Mouse (Mus musculus) bone marrow, adult 2 months (tissue): ENCODE results near the gene Plgrkt.

Experiments used
- CTCF ChIP-seq: fragments of 200-500 bp; IDR thresholded peaks from 2 replicates; pipeline ENCODE4 v1.5.1; 2011; ENCODE audit warnings: low read length, control low read depth; ENCODE audit not compliant: control insufficient read depth, insufficient read depth
- POLR2A ChIP-seq: fragments of 200-500 bp; IDR thresholded peaks from 2 replicates; pipeline ENCODE4 v1.6.1; 2011; ENCODE audit warnings: low read depth, mild to moderate bottlenecking, control low read depth, low read length, borderline replicate concordance; ENCODE audit not compliant: control insufficient read depth

DNA sequence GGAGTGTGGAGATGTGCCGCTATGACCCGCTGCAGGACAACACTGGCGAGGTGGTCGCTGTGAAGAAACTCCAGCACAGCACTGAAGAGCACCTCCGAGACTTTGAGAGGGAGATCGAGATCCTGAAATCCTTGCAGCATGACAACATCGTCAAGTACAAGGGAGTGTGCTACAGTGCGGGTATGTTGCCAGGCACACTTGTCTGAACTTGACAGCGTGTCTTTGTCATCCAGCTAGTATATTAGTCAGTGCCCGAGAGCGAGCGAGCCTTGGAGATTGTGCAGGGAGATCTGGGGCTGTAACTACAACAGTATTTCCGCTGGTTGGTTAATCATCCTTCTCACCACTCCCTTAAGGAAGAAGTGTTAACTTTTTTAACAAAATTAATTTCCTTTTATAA is 66.3 kb downstream of the Plgrkt start:
- TF ChIP-seq POLR2A (no peak), CTCF (no peak)
